Mouse (Mus musculus): Measurements from ENCODE around the gene Olfr364-ps1. TPM values are rescaled to one million over a fixed set of nuclear protein-coding genes. Genes with fewer than 3 reads are reported as not detected.

The Olfr364-ps1 gene
- polyA plus RNA-seq (2015; fragmentation: Nextera tagmentation; extraction: Ambion mirVana): not detected in 2 replicates

DNA sequence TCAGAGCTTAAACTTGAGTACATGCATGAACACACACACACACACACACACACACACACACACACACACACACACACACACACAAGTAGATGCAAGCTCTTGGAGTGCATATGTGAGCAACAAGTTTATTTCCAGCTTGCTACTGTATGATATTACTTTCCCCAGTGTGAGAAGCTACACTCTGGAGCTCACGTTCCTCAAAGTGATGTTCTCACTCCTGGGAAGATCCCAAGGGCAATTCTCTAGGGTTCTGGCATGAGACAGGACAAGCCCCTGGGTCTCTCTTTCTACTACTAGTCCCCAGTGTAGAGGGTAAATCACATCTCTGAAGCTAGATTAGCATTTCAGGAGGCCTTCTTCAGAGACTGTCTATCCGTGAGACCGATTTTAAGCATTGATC, at the start of gene Olfr364-ps1:
Olfr364-ps1 (plus strand) TSS at position 301 of the 400 bp plus-strand sequence.
- Histone ChIP-seq H3K27ac (replicated peaks) (no peak within 1 kb of the TSS), H3K4me3 (replicated peaks) (no peak within 1 kb of the TSS), H3K27me3 (no peaks in the 10 kb centered on the region), H3K9me3 (replicated peaks) (no peaks in the 10 kb centered on the region), H3K9ac (no peak within 1 kb of the TSS), H3K4me1 (replicated peaks) (no peaks in the 10 kb centered on the region), H3K4me2 (no peak within 1 kb of the TSS), H3K36me3 (replicated peaks) (no peaks in the 10 kb centered on the region)
- ATAC-seq (ENCODE audit: insufficient read depth): no peak
- WGBS (ENCODE audit: insufficient replicate concordance): 70% methylated on average over 3 of the region's 3 CpGs

DNA sequence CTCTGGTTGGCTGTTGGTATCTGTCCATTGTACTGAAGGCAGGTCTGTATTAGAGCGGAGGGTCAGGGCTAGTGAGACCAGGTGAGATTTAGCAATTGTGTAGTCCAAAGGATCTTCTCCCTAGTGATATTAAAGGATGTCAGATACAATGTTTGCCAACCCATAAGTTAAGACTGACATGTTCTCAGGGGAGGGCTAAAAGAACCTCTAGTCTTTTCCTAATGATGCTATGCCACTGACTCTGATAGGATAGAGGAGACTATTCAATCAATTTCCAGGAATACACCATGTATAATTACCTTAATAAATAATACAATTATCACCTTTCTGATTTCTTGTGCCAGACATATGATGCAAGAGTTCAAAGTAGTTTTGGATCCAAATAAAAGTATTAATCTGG, 21.3 kb upstream of the Olfr364-ps1 start, which contains the start of gene Olfr362:
Olfr362 (minus strand) TSS at position 101 of the 400 bp plus-strand sequence.
- ATAC-seq (ENCODE audit: insufficient read depth): no peak
- Histone ChIP-seq H3K27me3 (no peaks in the 10 kb centered on the region), H3K9ac (no peak within 1 kb of the TSS), H3K27ac (replicated peaks) (no peak within 1 kb of the TSS), H3K4me1 (replicated peaks) (no peaks in the 10 kb centered on the region), H3K36me3 (replicated peaks) (no peaks in the 10 kb centered on the region), H3K4me2 (no peak within 1 kb of the TSS), H3K9me3 (replicated peaks) (no peaks in the 10 kb centered on the region), H3K4me3 (replicated peaks) (no peak within 1 kb of the TSS)
- WGBS (ENCODE audit: insufficient replicate concordance): 62% methylated on average over 1 of the region's 1 CpGs

DNA sequence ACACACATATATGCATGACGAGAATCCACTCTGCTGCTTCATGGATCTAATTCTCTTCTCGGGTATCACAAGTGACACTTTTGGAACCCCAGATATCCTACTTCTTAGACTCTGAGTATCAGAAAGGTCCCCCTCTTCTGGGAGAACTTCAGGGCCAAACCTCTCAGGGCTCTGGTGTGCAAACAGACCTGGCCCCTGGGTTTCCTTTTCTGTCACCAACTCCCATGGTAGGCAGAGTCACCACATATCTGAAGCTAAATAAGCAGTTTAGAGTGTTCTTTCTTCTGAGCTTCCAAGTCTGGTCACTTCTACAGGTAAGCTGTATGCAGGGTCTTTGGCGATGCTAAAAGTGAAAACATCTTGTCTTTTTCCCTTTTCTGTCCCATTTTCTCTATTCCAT, 48.8 kb downstream of the Olfr364-ps1 start, which contains the start of gene Olfr365:
Olfr365 (plus strand) TSS at position 301 of the 400 bp plus-strand sequence.
- ATAC-seq (ENCODE audit: insufficient read depth): no peak
- Histone ChIP-seq H3K9ac (no peak within 1 kb of the TSS), H3K4me2 (no peak within 1 kb of the TSS), H3K4me1 (replicated peaks) (no peaks in the 10 kb centered on the region), H3K9me3 (replicated peaks) (no peaks in the 10 kb centered on the region), H3K4me3 (replicated peaks) (no peak within 1 kb of the TSS), H3K27ac (replicated peaks) (no peak within 1 kb of the TSS), H3K27me3 (no peaks in the 10 kb centered on the region), H3K36me3 (replicated peaks) (no peaks in the 10 kb centered on the region)
- WGBS (ENCODE audit: insufficient replicate concordance): 49% methylated on average over 3 of the region's 3 CpGs

Other genes with a start within 250 kb of the Olfr364-ps1 start
- gene Olfr353, start 246.4 kb upstream of the Olfr364-ps1 start, polyA plus RNA-seq (2015; fragmentation: Nextera tagmentation; extraction: Ambion mirVana): not detected in 2 replicates
- not detected in 2 replicates for gene Olfr354, start 233.6 kb upstream of the Olfr364-ps1 start, polyA plus RNA-seq (2015; fragmentation: Nextera tagmentation; extraction: Ambion mirVana)
- gene Olfr355, start 210.4 kb upstream of the Olfr364-ps1 start, polyA plus RNA-seq (2015; fragmentation: Nextera tagmentation; extraction: Ambion mirVana): not detected in 2 replicates
- not detected in 2 replicates for gene Olfr356, start 202.2 kb upstream of the Olfr364-ps1 start, polyA plus RNA-seq (2015; fragmentation: Nextera tagmentation; extraction: Ambion mirVana)
- not detected in 2 replicates for gene Olfr357, start 145.5 kb upstream of the Olfr364-ps1 start, polyA plus RNA-seq (2015; fragmentation: Nextera tagmentation; extraction: Ambion mirVana)
- gene Olfr358, start 130.0 kb upstream of the Olfr364-ps1 start, polyA plus RNA-seq (2015; fragmentation: Nextera tagmentation; extraction: Ambion mirVana): not detected in 2 replicates
- not detected in 2 replicates for gene Olfr360, start 73.6 kb upstream of the Olfr364-ps1 start, polyA plus RNA-seq (2015; fragmentation: Nextera tagmentation; extraction: Ambion mirVana)
- not detected in 2 replicates for gene Olfr361, start 50.0 kb upstream of the Olfr364-ps1 start, polyA plus RNA-seq (2015; fragmentation: Nextera tagmentation; extraction: Ambion mirVana)
- gene Olfr362, start 21.4 kb upstream of the Olfr364-ps1 start, polyA plus RNA-seq (2015; fragmentation: Nextera tagmentation; extraction: Ambion mirVana): not detected in 2 replicates
- gene Olfr365, start 48.9 kb downstream of the Olfr364-ps1 start, polyA plus RNA-seq (2015; fragmentation: Nextera tagmentation; extraction: Ambion mirVana): not detected in 2 replicates
- gene Olfr366, start 72.3 kb downstream of the Olfr364-ps1 start, polyA plus RNA-seq (2015; fragmentation: Nextera tagmentation; extraction: Ambion mirVana): not detected in 2 replicates
- not detected in 2 replicates for gene Olfr368, start 187.2 kb downstream of the Olfr364-ps1 start, polyA plus RNA-seq (2015; fragmentation: Nextera tagmentation; extraction: Ambion mirVana)
- gene Pdcl, start 220.0 kb downstream of the Olfr364-ps1 start, polyA plus RNA-seq (2015; fragmentation: Nextera tagmentation; extraction: Ambion mirVana): 10.1 and 10.3 TPM in 2 replicates